Mouse (Mus musculus): ENCODE results near the gene Plcb3.

DNA sequence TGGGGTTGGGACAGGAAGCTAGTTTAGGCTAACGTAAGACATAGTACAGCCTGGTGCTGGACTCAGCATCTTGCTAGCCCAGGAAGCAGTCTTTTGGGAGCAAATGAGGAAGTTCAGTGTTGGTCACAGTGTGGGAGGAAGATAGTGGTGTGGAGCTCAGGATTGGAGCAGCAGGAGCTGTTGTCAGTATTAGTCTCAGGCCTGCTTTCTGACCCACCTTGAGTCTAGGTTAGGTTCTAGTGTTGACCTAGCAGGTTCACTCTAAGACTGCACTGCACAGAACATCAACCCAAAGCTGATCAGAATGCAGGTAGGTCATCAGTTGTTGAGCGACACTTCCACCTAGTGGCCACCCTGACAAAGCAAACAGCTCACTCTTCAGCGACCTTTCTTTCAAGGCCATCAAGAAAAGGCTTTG lies 44.0 kb upstream of the Plcb3 start:
- TF ChIP-seq CTCF (IDR thresholded peaks at IDR 0.05): peak; percentile 90
- TF ChIP-seq EP300 (IDR thresholded peaks at IDR 0.05): no peak
